Mouse (Mus musculus) embryonic facial prominence, embryonic 11.5 days (tissue): ENCODE results near the gene Mypop. TPM values are rescaled to one million over a fixed set of nuclear protein-coding genes. Genes with fewer than 3 reads are reported as not detected.

Experiments
- ATAC-seq: fragments of 200-750 bp; cut with Nextera tagmentation; replicated peaks from 2 replicates; pipeline ENCODE4 v1.8.0; 2017; ENCODE audit warnings: low read depth; ENCODE audit not compliant: insufficient number of reproducible peaks, low FRiP score, low TSS enrichment
- DNase-seq: peaks from one replicate; pipeline ENCODE4 v3.0.0-alpha.2; 2015; ENCODE audit warnings: low spot score
- H3K27ac ChIP-seq: fragments of 300-500 bp; sonication (generic); replicated peaks from 2 replicates; pipeline ENCODE4 v1.5.1; 2014; ENCODE audit warnings: mild to moderate bottlenecking, low read depth, low read length, control low read depth
- H3K27me3 ChIP-seq: fragments of 300-500 bp; sonication (generic); 2 replicates; pipeline ENCODE4 v1.6.1; 2014; ENCODE audit warnings: mild to moderate bottlenecking, low read length, moderate library complexity, mixed read lengths; ENCODE audit not compliant: control insufficient read depth, insufficient read depth
- H3K36me3 ChIP-seq: fragments of 300-500 bp; sonication (generic); replicated peaks from 2 replicates; pipeline ENCODE4 v1.6.1; 2014; ENCODE audit warnings: low read depth, mild to moderate bottlenecking, low read length, moderate library complexity, mixed read lengths; ENCODE audit not compliant: control insufficient read depth, insufficient read depth
- H3K4me1 ChIP-seq: fragments of 300-500 bp; sonication (generic); 2 replicates; pipeline ENCODE4 v1.6.1; 2014; ENCODE audit warnings: low read length, mixed read lengths; ENCODE audit not compliant: control insufficient read depth, insufficient read depth
- H3K4me2 ChIP-seq: fragments of 300-500 bp; sonication (generic); 2 replicates; pipeline ENCODE4 v1.6.1; 2014; ENCODE audit warnings: low read depth, mild to moderate bottlenecking, control low read depth, low read length, moderate library complexity
- H3K4me3 ChIP-seq: fragments of 300-500 bp; sonication (generic); 2 replicates; pipeline ENCODE4 v1.5.1; 2014; ENCODE audit warnings: low read depth, low read length, control low read depth
- H3K9ac ChIP-seq: fragments of 300-500 bp; sonication (generic); replicated peaks from 2 replicates; pipeline ENCODE4 v1.6.1; 2014; ENCODE audit warnings: mild to moderate bottlenecking, control low read depth, low read length
- H3K9me3 ChIP-seq: fragments of 300-500 bp; sonication (generic); replicated peaks from 2 replicates; pipeline ENCODE4 v1.6.1; 2016; ENCODE audit warnings: mild to moderate bottlenecking, low read length, inconsistent platforms, mixed read lengths; ENCODE audit not compliant: control insufficient read depth
- WGBS: fragments of 180-500 bp; shearing (Covaris S2); extraction: QIAGEN DNeasy Blood & Tissue Kit; methylation state at CpG from one replicate; pipeline ENCODE4 v1.1.7; 2014; 5-methylcytosine and 5-hydroxymethylcytosine counted together
- polyA plus RNA-seq: library from polyadenylated mRNA; unstranded; fragments of >200 nt; fragmentation: Nextera tagmentation; extraction: Ambion mirVana; gene quantifications from 2 replicates; pipeline ENCODE4 v1.2.1, GENCODE M21; 2014

Mypop gene
- polyA plus RNA-seq, 1 experiment from 2014 or later = 5.3 TPM

DNA sequence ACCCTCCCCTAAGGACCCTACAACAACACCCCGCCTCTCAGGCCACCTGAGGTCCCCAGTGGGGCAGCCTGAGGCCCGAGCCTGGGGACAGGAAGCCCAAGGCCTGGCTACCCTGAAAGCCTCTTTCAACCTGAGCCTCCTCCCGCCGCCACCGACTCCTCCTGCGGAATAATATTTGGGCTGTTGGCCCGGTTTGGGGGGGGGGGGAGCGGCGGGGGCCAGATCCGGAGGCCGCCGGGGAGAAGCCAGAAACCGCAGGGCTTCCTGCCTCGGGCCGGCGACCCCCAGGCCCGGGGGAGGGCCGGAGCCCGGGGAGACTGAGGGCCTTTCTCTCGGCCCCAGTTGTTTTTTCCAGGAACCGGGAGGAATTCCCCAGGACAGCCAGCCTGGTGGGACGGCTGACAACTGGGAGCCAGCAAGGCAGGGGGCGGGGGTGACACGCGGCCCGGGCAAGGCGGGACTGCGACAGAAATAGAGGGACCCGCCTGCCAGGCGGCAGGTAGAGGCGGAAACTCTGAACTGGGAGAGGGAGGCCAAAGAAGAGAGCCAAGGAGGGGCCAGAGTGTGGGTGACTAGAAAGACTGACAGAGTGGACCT is 21.1 kb downstream of the Mypop start:
- Histone ChIP-seq H3K4me2 (peak overlapping the region; percentile 78), H3K4me3 (peak overlapping the region; percentile 22), H3K9me3 (no peaks in the 10 kb centered on the region), H3K36me3 (no peaks in the 10 kb centered on the region; the same call in 1 of the 2 replicates), H3K27me3 (no peaks in the 10 kb centered on the region), H3K4me1 (peaks cover 3% of the 10 kb centered on the region; the same call in 1 of the 2 replicates), H3K27ac (no peak overlapping the region), H3K9ac (peak overlapping the region; percentile 72)
- ATAC-seq = no peak
- WGBS = 3% methylated on average over 31 of the region's 31 CpGs
- DNase-seq = no peak

- DNase-seq (no peak), ATAC-seq (no peak)
- Histone ChIP-seq H3K4me2 (no peak overlapping the region), H3K9me3 (no peaks in the 10 kb centered on the region), H3K27me3 (no peaks in the 10 kb centered on the region), H3K9ac (no peak overlapping the region), H3K27ac (no peak overlapping the region), H3K36me3 (no peaks in the 10 kb centered on the region; the same call in 1 of the 2 replicates), H3K4me3 (no peak overlapping the region), H3K4me1 (peaks cover 3% of the 10 kb centered on the region; the same call in 1 of the 2 replicates)
- 38% methylated on average over 2 of the region's 2 CpGs for WGBS
Measured at GRCm38 (mm10) chr7:19012882-19013281, 21.8 kb downstream of the Mypop start.

DNA sequence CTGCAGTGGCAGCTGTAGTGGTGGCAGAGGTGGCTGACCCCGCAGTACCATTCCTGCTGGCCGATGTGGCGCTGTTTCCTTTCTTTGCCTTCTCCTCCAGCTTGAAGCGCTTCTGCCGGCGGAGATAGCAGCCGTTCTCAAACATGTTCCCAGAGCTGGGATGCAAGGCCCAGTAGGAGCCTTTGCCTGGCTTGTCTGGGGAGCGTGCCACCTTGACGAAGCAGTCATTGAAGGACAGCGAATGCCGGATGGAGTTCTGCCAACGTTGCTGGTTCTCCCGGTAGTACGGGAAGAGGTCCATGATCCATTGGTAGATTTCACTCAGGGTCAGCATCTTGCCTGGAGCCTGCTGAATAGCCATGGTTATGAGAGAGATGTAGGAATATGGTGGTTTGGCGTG is 23.4 kb downstream of the Mypop start:
- no peaks in the 10 kb centered on the region for H3K36me3 ChIP-seq
- H3K9me3 ChIP-seq = no peaks in the 10 kb centered on the region
- no peak overlapping the region for H3K9ac ChIP-seq
- peaks cover 3% of the 10 kb centered on the region; the same call in 1 of the 2 replicates for H3K4me1 ChIP-seq
- no peak overlapping the region for H3K4me3 ChIP-seq
- WGBS = 64% methylated on average over 15 of the region's 15 CpGs
- H3K27ac ChIP-seq = no peak overlapping the region
- ATAC-seq (no peak), DNase-seq (no peak)
- no peaks in the 10 kb centered on the region for H3K27me3 ChIP-seq
- H3K4me2 ChIP-seq = no peak overlapping the region

- 82% methylated on average over 4 of the region's 4 CpGs for whole genome bisulfite sequencing
- H3K9me3 ChIP-seq = no peaks in the 10 kb centered on the region
- no peak overlapping the region for H3K27ac ChIP-seq
- H3K27me3 ChIP-seq = peaks cover 4% of the 10 kb centered on the region; the same call in 1 of the 2 replicates
- DNase-seq (no peak), ATAC-seq (no peak)
- H3K4me3 ChIP-seq = no peak overlapping the region
- no peak overlapping the region for H3K9ac ChIP-seq
- H3K4me2 ChIP-seq = no peak overlapping the region
- peaks cover 3% of the 10 kb centered on the region; the same call in 1 of the 2 replicates for H3K4me1 ChIP-seq
- no peaks in the 10 kb centered on the region for H3K36me3 ChIP-seq
Measured at GRCm38 (mm10) chr7:19016042-19016441, 25.0 kb downstream of the Mypop start.

GRCm38 (mm10) chr7:19017909-19018308 is 26.9 kb downstream of the Mypop start:
- no peak overlapping the region for H3K9ac ChIP-seq
- WGBS = 86% methylated on average over 7 of the region's 7 CpGs
- peaks cover 19% of the 10 kb centered on the region for H3K27me3 ChIP-seq
- no peaks in the 10 kb centered on the region for H3K9me3 ChIP-seq
- no peak overlapping the region for H3K4me3 ChIP-seq
- H3K4me2 ChIP-seq = no peak overlapping the region
- no peaks in the 10 kb centered on the region for H3K36me3 ChIP-seq
- H3K4me1 ChIP-seq = no peaks in the 10 kb centered on the region
- no peak for DNase-seq
- ATAC-seq = no peak
- no peak overlapping the region for H3K27ac ChIP-seq

GRCm38 (mm10) chr7:19021048-19021447 is 30.0 kb downstream of the Mypop start:
- WGBS = 20% methylated on average over 8 of the region's 8 CpGs
- Histone ChIP-seq H3K9me3 (no peaks in the 10 kb centered on the region), H3K4me3 (no peak overlapping the region), H3K9ac (no peak overlapping the region), H3K27ac (no peak overlapping the region), H3K4me1 (no peaks in the 10 kb centered on the region; the same call in 1 of the 2 replicates), H3K4me2 (no peak overlapping the region), H3K27me3 (peaks cover 29% of the 10 kb centered on the region), H3K36me3 (no peaks in the 10 kb centered on the region)
- DNase-seq (no peak), ATAC-seq (no peak)

DNA sequence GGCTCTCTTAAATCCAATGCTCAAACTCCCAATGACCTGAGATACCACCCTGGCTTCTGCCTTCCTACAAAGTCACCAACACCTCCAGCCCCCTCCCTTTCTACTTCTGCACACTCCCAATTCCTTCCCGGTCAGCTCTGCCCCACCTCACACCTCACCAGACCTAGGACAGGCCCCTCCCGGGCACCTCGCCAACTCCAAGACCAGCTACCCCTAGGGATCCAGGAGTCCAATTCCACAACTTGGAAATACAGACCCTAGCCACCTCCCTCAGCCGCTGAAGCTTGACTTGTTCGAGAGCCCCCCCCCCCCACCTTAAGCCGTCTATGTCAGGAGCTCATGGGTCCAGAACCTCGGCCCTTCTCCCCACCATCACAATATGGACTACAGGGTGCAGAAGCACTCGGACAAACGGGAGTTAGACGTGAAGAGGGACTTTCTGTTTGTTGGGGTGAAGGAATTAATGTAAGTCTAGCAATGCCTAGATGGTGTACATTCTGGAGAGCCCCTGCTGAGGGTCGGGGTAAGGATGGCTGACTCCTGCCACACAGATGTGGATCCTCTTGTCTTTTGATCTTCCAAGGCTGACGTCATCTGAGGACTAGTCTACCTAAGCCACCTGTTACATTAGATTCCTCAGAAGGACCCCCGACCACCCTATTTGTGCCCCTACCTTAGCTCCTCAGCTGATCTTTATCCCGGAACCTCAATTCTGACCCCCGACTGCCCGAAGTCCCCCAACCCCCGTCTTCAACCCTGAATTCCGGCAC is 31.3 kb downstream of the Mypop start:
- Histone ChIP-seq H3K9ac (no peak overlapping the region), H3K27ac (no peak overlapping the region), H3K4me3 (no peak overlapping the region), H3K4me2 (no peak overlapping the region), H3K36me3 (no peaks in the 10 kb centered on the region), H3K4me1 (no peaks in the 10 kb centered on the region; the same call in 1 of the 2 replicates), H3K9me3 (no peaks in the 10 kb centered on the region), H3K27me3 (peaks cover 29% of the 10 kb centered on the region)
- DNase-seq (no peak), ATAC-seq (no peak)
- 58% methylated on average over 18 of the region's 18 CpGs for WGBS

DNA sequence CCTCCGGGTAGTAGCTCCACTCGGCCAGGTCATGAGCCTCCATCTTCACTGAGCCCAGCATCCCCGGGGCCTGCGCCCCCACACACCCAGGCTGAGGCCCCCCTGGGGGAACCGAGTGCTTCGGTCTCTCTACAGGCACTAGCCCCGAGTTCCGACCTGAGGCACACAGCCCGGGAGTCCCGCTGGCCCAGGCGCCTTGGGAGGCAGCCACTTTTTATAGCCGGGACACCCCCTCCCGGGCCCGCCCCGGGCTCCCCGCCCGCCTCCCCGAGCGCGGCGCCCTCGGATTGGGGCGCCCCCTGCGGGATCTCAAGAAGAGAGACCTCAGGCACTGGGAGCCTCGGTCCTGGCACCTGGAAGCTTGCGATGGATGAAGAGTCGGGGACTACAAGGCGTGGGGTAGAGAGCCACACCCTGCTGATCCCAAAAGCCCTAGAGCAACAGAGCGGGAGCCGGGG is 32.3 kb downstream of the Mypop start, which contains the start of gene Foxa3:
Gene Foxa3 (minus strand): TSS at position 182 of the 458 bp plus-strand sequence.
- ATAC-seq (peak; percentile 22), DNase-seq (no peak)
- Histone ChIP-seq H3K27me3 (peaks cover 29% of the 10 kb centered on the region), H3K4me1 (no peaks in the 10 kb centered on the region; the same call in 1 of the 2 replicates), H3K4me3 (peak within 1 kb of the TSS; percentile 92), H3K9me3 (no peaks in the 10 kb centered on the region), H3K4me2 (0 out of 2 replicates have a peak within 1 kb of the TSS, but pooled peaks have one; percentile 13), H3K9ac (peak within 1 kb of the TSS; percentile 93), H3K36me3 (no peaks in the 10 kb centered on the region), H3K27ac (peak within 1 kb of the TSS; percentile 41; the same call in 1 of the 2 replicates)
- 4% methylated on average over 29 of the region's 30 CpGs for WGBS
